11 mouse cellular contexts compared by ENCODE assay signal in genomic region chr11:22853477-22854157, GRCm38 (mm10). TPM values are rescaled to one million over a fixed set of nuclear protein-coding genes. Genes with fewer than 3 reads are reported as not detected.
DNase-seq lines count a peak whose midpoint lies in the region; ATAC-seq lines count a peak whose summit lies in the region.
"Had no signal": no experiment of that assay in that cellular context is flagged by ENCODE, and none has a peak within 500 bp of the region (broad histone marks: within the 10 kb centered on the region; RNA-seq: fewer than 3 reads in every experiment).

No protein-coding gene starts in this region.

- peaks cover 27% of the 10 kb centered on the region for H3K4me1 ChIP-seq in heart, embryonic 16.5 days (ENCODE audit: control insufficient read depth, insufficient read depth, low read length)

- H3K9me3 ChIP-seq in heart, embryonic 16.5 days (replicated peaks; ENCODE audit: control insufficient read depth, low read length) = no peaks in the 10 kb centered on the region
- H3K9me3 ChIP-seq: forebrain, embryonic 10.5 days; G1E had no signal

- WGBS in heart, embryonic 16.5 days = 47% methylated on average over 2 of the region's 2 CpGs
- WGBS in macrophage (ENCODE audit: missing documents) = 6% methylated on average over 2 of the region's 2 CpGs

- H3K4me2 ChIP-seq in heart, embryonic 16.5 days (ENCODE audit: low read depth, low read length) = 0 out of 2 replicates have a peak overlapping the region, but pooled peaks have one; percentile 5

- H3K4me3 ChIP-seq in heart, embryonic 16.5 days (ENCODE audit: low read length) = no peak overlapping the region
- H3K4me3 ChIP-seq in macrophage (ENCODE audit: inconsistent target) = no peak overlapping the region
- H3K4me3 ChIP-seq: forebrain, embryonic 10.5 days had no signal

- intact Hi-C loops in heart, postnatal 25 days (cut with DNase I) = no loop called here

- no peak for ATAC-seq in heart, embryonic 16.5 days (replicated peaks; ENCODE audit: extremely low read depth, insufficient read depth, low FRiP score)
- peak; percentile 7 for ATAC-seq in CD4-positive, CD25-positive, alpha-beta regulatory T cell, adult 4 months

- no peaks in the 10 kb centered on the region for H3K27me3 ChIP-seq in heart, embryonic 16.5 days (ENCODE audit: control insufficient read depth, insufficient read depth, low read length)

- H3K27ac ChIP-seq in heart, embryonic 16.5 days (ENCODE audit: low read length) = peak overlapping the region; percentile 19; the same call in 1 of the 2 replicates
- peak overlapping the region; percentile 87 for H3K27ac ChIP-seq in macrophage
- H3K27ac ChIP-seq: forebrain, embryonic 10.5 days had no signal

- peaks cover 100% of the 10 kb centered on the region for H3K79me2 ChIP-seq in macrophage (ENCODE audit: inconsistent target)

- no peak for DNase-seq in heart, postnatal 25 days (ENCODE audit: low spot score)
- peak; percentile 67 for DNase-seq in adrenal gland, postnatal 14 days
- DNase-seq in testis, postnatal 14 days (ENCODE audit: low spot score) = no peak
- DNase-seq in layer of hippocampus, postnatal 36 days = no peak
- no peak for DNase-seq in kidney, postnatal 10 days
- DNase-seq: lung, adult 2 months had no signal

- no peaks in the 10 kb centered on the region for H3K36me3 ChIP-seq in heart, embryonic 16.5 days (ENCODE audit: control insufficient read depth, insufficient read depth)
- H3K36me3 ChIP-seq in macrophage (ENCODE audit: inconsistent target) = no peaks in the 10 kb centered on the region
- H3K36me3 ChIP-seq: forebrain, embryonic 10.5 days had no signal

- H3K9ac ChIP-seq in heart, embryonic 16.5 days (ENCODE audit: low read length) = no peak overlapping the region

RNA-seq across cellular contexts. Expression of gene B3gnt2, which starts 7.1 kb away (rescaled TPM):
- polyA plus RNA-seq in heart, embryonic 16.5 days (2015; fragmentation: Nextera tagmentation; extraction: Ambion mirVana) = 6.4 and 6.9 TPM in 2 replicates
- 1 to 10 TPM; 4.8 to 6.0 TPM for total RNA-seq in heart, postnatal 25 days (2021)
- polyA plus RNA-seq in CD4-positive, CD25-positive, alpha-beta regulatory T cell, adult 4 months (2017; shearing (Covaris generic)) = 10 to 100 TPM in 1 of 2 experiments, 1 to 10 TPM in 1; 7.0 to 16.4 TPM
- total RNA-seq in adrenal gland, postnatal 14 days (2021) = 43.9 and 46.6 TPM in 2 replicates
- 100 to 1,000 TPM in 9 of 26 experiments, 10 to 100 TPM in 17; 43.8 to 185 (median 90.5) TPM for total RNA-seq in macrophage (2018; cell fraction: chromatin; rRNA removed)
- 100 to 1,000 TPM in 22 of 26 experiments, 10 to 100 TPM in 4; 85.2 to 192 (median 117) TPM for total RNA-seq in macrophage (2018; cell fraction: cytosol; rRNA removed)
- 100 to 1,000 TPM in 25 of 26 experiments, 10 to 100 TPM in 1; 81.7 to 283 (median 169) TPM for total RNA-seq in macrophage (2018; cell fraction: nucleus; rRNA removed)
- 41.8 to 69.9 TPM (median 65.2 TPM) in 3 replicates for polyA plus RNA-seq in macrophage (2018)
- total RNA-seq in layer of hippocampus, postnatal 36 days (2021) = 10 to 100 TPM; 12.2 to 17.4 TPM
